Mouse (Mus musculus) T-helper 1 cell (primary cell): Measurements from ENCODE around the gene C1s2.
"Not testable (repeated sequence)": the region's sequence is repeated elsewhere in the genome, so short reads cannot be mapped to it uniquely, and the experiment has no call there.

ENCODE experiments used
- in situ Hi-C: fragments of 300-600 bp; cut with MboI, MseI; formaldehyde crosslinking; loops from one replicate; pipeline ENCODE4 v1.15.1; 2025; ENCODE audit warnings: high pct_unique_total_duplicates

The C1s2 gene

GRCm38 (mm10) chr6:124635985-124636384, at the start of gene C1s2:
Gene C1s2, minus strand, starts transcription at chr6:124636085.
- in situ Hi-C loops = not testable (repeated sequence)

GRCm38 (mm10) chr6:124683591-124684417, 47.9 kb upstream of the C1s2 start:
- in situ Hi-C loops = no loop called here

- in situ Hi-C loops = not testable (repeated sequence)
These were observed 46.4 kb upstream of the C1s2 start for GRCm38 (mm10) chr6:124682291-124682690.

DNA sequence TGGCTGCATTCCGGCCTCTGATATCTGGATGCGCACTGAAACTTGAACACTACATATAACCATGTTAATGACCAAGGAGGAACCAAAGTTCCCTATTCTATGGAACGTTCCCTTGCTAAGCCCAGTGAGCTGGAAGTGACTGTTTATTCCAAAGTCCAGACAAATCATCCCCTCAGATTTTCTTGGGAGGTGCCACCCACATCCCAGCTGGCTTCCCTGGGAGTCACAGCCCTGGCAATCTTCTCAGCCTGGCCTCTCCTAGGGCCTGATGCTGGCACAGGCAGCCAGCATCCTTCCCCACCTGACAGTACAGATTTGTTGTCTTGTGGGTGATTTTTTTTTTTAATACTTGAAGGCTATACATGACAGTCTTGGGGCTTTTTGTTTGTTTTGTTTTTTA, 43.6 kb upstream of the C1s2 start:
- in situ Hi-C loops = no loop called here

DNA sequence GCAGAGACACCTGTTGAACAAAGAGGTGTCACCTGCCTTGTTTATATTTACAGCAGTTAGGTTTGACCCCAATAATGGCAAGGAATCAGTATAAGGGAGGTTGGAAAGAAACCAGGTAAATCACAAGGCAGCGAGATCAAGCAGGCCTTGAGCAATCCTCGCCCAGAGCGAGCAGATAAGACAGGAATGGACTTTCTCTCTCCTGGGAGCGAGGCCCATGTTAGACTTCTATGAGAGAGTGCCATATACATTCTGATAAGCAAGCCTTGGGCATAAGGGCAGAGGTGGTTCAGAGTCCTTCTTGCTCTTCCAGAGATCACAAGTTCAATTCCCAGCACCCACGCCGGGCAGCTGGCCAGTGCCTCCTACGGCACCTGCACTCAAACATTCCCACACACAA, 42.9 kb upstream of the C1s2 start:
- in situ Hi-C loops = no loop called here

DNA sequence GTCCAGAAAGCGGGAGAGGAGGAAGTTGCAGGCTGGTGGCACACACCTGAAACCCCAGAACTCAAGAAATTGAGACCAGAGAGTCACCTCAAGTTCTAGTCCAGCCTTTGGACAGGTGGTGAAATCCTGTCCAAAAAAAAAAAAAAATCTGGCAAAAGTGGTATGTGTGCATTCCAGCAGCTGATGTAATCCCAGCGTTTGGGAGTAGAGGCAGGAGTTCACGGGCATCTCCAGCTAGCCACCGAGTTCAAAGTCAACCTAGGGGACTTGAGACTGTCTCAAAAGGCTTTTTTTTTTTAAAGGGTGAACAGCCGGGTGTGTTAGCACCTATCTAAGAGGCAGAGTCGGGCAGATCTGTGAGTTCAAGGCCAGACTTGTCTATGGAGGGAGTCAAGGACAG, 40.3 kb upstream of the C1s2 start:
- in situ Hi-C loops = no loop called here

DNA sequence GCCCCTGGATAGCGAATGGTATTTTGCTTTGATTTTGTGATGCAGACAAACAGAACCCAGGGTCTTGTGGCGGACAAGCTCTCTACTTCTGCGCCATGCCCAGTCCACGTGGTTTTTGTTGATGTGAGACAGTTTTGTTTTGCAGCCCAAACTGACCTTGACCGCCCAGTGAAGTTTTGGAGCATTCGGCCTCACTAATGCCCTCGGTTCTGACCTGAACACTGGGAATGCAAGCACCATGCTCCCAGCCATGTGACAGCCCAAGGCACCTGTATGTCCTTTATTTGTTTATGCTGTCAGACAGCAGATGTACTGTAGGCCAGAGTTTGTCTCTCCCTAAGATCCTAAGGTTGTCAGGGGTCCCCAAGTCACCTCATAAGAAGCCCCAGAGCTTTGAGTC, 38.7 kb upstream of the C1s2 start:
- in situ Hi-C loops = loop anchor here (25.0 kb wide), 1 partner anchor 813 kb away; the partner anchor contains the start of gene Cd9

- in situ Hi-C loops = loop anchor here (25.0 kb wide), 1 partner anchor 814 kb away; the partner anchor contains the start of gene Cd9
These were observed 37.7 kb upstream of the C1s2 start for GRCm38 (mm10) chr6:124673619-124674018.

GRCm38 (mm10) chr6:124672100-124672499, 36.2 kb upstream of the C1s2 start:
- in situ Hi-C loops = loop anchor here (25.0 kb wide), 1 partner anchor 815 kb away; the partner anchor contains the start of gene Cd9

DNA sequence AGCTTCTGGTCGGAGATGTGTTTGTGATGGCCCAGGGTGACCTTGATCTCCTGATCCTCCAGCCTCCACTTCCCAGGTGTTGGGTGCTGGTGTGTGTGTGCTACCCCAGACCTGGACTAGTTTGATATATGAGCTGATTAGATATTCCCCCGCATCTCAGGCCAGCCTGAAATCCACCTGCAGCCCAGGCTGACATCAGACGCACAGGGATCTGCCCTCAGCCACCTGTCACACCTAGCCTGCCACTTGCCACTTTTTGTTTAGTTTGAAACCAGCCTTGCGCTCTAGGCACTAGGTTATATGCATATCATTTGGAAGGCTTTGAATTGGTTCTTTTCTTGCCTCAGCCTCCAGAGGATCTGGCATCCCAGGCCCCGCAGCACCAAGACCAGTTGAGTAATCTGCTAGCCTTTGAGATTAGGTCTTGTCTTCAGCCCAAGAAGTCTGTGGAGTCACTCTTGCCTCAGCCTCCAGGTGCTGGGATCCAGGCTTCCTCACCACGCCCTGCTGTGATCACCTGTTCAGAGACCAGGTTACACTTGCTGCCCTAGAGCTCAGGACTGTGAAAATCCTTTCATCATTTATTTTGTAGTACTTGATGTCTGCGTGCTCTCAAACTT, 34.5 kb upstream of the C1s2 start:
- in situ Hi-C loops = loop anchor here (25.0 kb wide), 1 partner anchor 817 kb away; the partner anchor contains the start of gene Cd9

DNA sequence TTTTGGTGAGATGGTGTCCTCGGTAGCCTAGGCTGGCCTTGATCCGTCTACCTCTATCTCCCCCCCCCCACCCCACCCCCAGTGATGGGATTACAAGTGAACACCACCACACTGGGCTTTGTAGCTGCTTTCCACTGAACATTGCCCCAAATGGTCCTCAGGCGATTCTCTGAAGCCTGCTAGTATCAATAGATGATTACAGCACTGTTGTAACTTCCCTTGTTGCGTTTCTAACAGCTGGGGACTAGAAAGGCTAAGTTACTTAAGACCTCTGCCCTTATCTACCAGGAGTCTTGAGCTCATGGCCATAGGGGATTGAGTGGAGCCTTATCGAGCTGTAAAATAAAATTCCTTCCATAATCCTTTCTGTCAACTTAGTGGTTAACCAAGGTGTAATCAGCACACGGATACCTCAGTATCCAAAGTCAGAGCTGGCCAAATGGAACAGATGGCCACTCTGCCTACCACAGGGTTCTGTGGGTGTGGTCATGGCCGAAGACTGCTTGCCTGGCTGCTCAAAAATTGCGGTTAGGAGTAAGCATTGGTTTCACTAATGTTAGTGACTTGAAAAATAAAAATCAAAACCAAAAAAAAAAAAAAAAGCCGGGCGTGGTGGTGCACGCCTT, 33.5 kb upstream of the C1s2 start:
- in situ Hi-C loops = loop anchor here (25.0 kb wide), 1 partner anchor 818 kb away; the partner anchor contains the start of gene Cd9

- in situ Hi-C loops = loop anchor here (25.0 kb wide), 1 partner anchor 822 kb away; the partner anchor contains the start of gene Cd9
These were observed 29.1 kb upstream of the C1s2 start for GRCm38 (mm10) chr6:124665011-124665410.

DNA sequence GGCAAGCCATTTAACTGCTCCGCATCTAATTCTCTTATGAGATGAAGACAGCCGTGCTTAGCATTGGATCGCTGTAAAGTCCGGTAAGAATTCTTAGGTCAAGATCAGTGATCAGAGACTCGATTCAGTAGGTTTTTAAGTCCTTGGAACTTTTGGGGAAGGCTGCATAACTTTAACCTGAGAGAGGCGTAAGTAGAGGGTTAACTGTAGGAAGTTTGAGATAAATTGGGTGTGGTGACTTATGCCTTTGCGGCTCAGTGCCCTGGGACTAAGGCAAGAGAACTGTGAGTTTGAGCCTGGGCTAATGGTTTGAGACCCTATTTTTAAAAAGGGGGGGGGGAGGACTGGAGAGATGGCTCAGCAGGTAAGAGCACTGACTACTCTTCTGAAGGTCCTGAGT, 28.4 kb upstream of the C1s2 start:
- in situ Hi-C loops = loop anchor here (25.0 kb wide), 1 partner anchor 823 kb away; the partner anchor contains the start of gene Cd9

GRCm38 (mm10) chr6:124663424-124663795, 27.5 kb upstream of the C1s2 start:
- in situ Hi-C loops = loop anchor here (25.0 kb wide), 1 partner anchor 824 kb away; the partner anchor contains the start of gene Cd9

DNA sequence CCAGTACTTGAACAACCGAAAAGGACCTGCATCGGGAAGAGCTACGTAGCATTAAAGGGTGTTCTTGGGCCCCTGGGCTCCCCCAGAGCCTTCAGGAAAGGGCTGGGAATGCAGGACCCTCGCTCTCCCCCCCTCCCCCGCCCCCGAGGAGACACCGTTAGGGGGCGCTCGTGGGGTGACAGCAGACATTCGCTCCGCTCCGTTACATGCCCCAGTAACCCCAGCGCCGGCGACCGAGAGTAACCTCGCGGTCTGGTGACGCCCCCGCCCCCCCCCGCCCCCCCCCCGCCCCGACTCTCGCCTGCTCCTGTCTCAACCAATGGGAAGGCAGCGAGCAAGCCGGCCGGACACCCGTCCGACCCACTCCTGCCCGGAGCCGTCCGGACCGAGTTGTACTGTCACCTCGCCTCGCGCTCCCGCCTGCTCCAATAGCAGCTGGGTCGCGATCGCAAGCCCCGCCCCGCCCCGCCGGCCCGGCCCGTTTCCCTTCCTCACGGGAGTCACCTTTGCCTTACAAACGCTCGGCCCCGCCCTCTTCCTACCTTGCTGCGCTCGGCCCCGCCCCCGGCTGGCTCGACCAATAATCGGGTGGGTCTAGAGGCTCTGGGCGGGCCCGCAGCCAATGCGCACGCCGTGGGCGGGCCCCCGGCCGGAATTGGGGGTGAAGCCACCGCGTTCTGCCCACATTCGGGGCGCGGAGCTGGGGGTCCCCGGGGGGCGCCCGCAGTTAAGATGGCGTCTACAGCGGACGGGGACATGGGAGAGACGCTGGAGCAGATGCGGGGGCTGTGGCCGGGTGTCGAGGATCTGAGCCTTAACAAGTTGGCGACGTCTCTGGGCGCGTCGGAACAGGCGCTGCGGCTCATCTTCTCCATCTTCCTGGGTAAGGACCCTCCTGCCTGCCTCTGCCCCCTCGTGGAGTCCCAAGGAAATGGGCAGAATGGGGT, 26.9 kb upstream of the C1s2 start, which contains the start of gene Lpcat3:
Gene Lpcat3 (plus strand): TSS at position 551 of the 947 bp plus-strand sequence.
- in situ Hi-C loops = loop anchor here (25.0 kb wide), 1 partner anchor 825 kb away; the partner anchor contains the start of gene Cd9

- in situ Hi-C loops = loop anchor here (25.0 kb wide), 1 partner anchor 825 kb away; the partner anchor contains the start of gene Cd9
These were observed 26.1 kb upstream of the C1s2 start for GRCm38 (mm10) chr6:124661995-124662394.

DNA sequence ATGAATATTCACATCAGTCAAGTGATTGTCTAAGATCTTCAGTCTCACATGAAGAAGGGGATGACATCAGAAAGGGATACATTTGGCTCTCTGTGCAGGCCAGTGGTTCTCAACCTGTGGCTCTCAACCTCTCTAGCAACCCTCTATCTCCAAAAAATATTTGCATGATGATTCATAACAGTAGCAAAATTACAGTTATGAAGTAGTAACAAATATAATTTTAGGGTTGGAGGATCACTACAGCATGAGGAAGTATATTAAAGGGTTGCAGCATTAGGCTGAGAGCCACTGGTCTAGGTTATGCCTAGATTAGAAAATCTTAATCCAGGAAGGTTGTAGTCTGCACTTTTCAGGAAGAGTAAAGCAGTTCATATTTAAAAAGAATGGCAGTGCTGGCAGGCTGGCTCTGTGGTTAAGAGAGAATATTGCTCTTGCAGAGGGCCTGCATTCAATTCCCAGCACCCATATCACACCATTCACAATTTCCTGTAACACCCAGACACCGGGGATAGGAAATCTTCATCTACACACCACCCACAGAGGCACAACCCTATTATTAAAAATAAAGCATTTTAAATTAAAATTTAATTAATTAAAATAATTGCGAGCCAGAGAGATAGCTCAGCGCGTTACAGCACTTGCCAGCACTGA, 25.4 kb upstream of the C1s2 start:
- in situ Hi-C loops = loop anchor here (25.0 kb wide), 1 partner anchor 826 kb away; the partner anchor contains the start of gene Cd9

- in situ Hi-C loops = loop anchor here (25.0 kb wide), 1 partner anchor 829 kb away; the partner anchor contains the start of gene Cd9
These were observed 22.2 kb upstream of the C1s2 start for GRCm38 (mm10) chr6:124658067-124658466.

DNA sequence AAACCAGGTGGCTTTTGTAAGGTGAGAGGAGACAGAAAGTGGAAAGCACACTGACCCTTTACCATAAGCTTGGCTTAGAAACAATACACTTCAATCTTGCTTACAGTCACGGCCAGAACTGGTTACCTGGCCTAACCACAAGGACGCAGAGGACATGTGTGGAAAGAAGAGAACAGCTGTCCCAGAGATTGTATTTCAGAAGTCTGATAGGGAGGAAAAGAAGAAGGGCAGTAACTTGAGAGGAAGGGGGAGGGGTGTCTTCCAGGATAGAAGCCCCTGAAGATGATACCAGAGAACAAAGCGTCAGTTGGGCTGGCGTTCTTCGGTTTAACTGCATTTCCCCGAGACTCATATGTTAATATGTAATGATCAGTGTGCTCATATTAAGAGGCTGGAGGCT, 20.0 kb upstream of the C1s2 start:
- in situ Hi-C loops = loop anchor here (25.0 kb wide), 1 partner anchor 831 kb away; the partner anchor contains the start of gene Cd9

DNA sequence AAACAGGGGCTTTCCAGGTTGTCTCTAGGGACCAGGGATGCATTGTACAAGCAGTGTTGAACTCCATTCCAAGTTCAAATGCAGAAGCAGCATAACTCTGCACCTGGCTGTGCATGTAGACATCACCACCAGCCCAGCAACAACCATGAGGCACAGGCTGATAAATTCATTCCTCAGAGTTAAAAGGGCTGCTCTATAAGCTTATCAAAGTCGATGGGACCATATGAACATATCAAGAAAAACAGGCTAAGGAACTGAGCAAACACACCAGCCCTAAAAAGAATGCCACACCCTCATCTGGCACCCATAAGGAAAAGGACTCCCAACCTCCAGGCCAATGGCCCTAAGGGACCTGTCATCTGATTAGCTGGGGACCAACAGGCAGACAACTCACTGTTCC, 10.5 kb upstream of the C1s2 start:
- in situ Hi-C loops = loop anchor here (10.0 kb wide), 1 partner anchor 48 kb away; no protein-coding TSS in a partner anchor
